Mouse (Mus musculus) heart, postnatal 0 days (tissue): Measurements from ENCODE around the gene Rad51ap1.
A peak's percentile ranks its signal among the peaks of the same experiment; 100 is the strongest.

Source experiments
- CTCF ChIP-seq: IDR thresholded peaks from 2 replicates; pipeline ENCODE4 v1.5.1; 2016; ENCODE audit warnings: antibody characterized with exemption, control low read depth, low read depth
- EP300 ChIP-seq: IDR thresholded peaks from 2 replicates; pipeline ENCODE4 v1.6.1; 2016; ENCODE audit warnings: antibody characterized with exemption, low read depth

DNA sequence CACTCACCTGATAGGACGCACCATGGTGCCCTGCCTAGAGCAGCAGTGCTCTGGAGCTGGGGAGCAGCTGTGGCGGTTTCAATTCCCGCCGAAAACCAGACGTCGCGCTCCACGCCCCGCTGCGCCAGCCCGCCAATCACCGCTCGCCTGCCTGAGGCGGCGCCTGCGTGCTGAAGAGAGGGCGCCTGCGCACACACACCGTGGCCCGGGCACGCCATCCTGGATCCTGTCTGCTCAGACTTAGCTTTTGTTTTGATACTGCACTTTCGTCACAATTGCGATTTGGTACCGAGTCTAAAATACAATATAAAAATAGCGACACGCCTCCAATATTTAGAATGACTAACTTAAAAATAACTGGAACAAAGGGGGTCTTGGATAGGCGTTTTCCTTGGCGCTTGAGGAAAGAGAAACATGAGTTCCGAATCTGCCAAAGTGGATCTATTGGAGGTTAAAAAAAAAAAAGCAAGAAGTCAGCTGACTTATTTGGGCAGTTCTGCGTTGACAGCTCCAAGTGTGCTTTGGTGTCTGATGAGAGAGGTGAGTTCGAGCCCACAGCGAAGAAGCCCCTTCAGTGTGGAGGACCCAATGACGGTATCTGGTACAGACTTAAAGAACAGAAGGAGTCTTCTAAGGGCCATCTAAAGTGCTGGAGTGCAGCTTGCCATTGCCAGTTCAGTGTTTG is at the start of gene Rad51ap1, which contains the start of gene D6Wsu163e:
- no peak for TF ChIP-seq CTCF
- peak; percentile 73; the same call in 1 of the 2 replicates for TF ChIP-seq EP300
